Mouse (Mus musculus): ENCODE results near the gene Mknk2.

GRCm38 (mm10) chr10:80703643-80704042 lies 25.7 kb upstream of the Mknk2 start:
- no peak for TF ChIP-seq POLR2A (IDR thresholded peaks at IDR 0.05; ENCODE audit: low read depth, low read length)
- no peak for TF ChIP-seq CTCF (IDR thresholded peaks at IDR 0.05; ENCODE audit: extremely low read depth, insufficient read length, insufficient replicate concordance, low read depth, low read length)

Measured in small intestine, adult 2 months (tissue).